Mouse (Mus musculus) heart, adult 2 months (tissue): Measurements from ENCODE around the gene Uvssa.

ENCODE experiments used
- CTCF ChIP-seq: fragments of 200-600 bp; IDR thresholded peaks from 2 replicates; pipeline ENCODE4 v1.8.1; 2022; ENCODE audit warnings: antibody characterized with exemption, mild to moderate bottlenecking, moderate library complexity
- POLR2A ChIP-seq: fragments of 200-500 bp; IDR thresholded peaks from 2 replicates; pipeline ENCODE4 v1.6.1; 2011; ENCODE audit warnings: mild to moderate bottlenecking, low read depth, low read length, control low read depth; ENCODE audit not compliant: insufficient read depth

DNA sequence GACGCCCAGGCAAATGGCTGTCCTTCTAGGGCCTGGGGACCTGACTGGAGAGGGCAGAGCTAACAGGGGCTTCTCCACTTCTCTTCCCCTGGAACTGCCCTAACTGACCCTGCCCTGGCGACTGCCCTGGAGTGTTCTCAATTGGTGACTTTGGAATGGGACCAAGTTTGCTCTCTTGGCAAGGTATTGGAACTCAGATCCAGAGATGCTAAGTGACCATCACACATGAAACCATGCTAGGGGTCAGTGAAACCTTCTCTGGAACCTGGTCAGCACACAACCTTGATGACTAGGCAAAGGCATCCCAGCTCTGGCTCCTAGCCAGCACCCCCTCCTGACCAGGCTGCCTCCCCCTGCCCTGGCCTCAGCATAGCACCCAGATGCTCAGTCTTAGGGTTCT lies 80.8 kb downstream of the Uvssa start:
- TF ChIP-seq CTCF, result no peak
- TF ChIP-seq POLR2A, result no peak
